Mouse (Mus musculus) heart, embryonic 11.5 days (tissue): ENCODE results near the gene Trappc6a. TPM values are rescaled to one million over a fixed set of nuclear protein-coding genes. Genes with fewer than 3 reads are reported as not detected.
"Not testable (repeated sequence)": the region's sequence is repeated elsewhere in the genome, so short reads cannot be mapped to it uniquely, and the experiment has no call there.

Experiments
- ATAC-seq: fragments of 200-750 bp; cut with Nextera tagmentation; replicated peaks from 2 replicates; pipeline ENCODE4 v1.8.0; 2017; ENCODE audit warnings: moderate library complexity; ENCODE audit not compliant: insufficient number of reproducible peaks, low FRiP score, low TSS enrichment
- H3K27ac ChIP-seq: fragments of 300-500 bp; sonication (generic); 2 replicates; pipeline ENCODE4 v1.5.1; 2014; ENCODE audit warnings: mild to moderate bottlenecking, low read depth, low read length
- H3K27me3 ChIP-seq: fragments of 300-500 bp; sonication (generic); 2 replicates; pipeline ENCODE4 v1.6.1; 2014; ENCODE audit warnings: mild to moderate bottlenecking, low read length, mixed read lengths; ENCODE audit not compliant: control insufficient read depth, insufficient read depth
- H3K36me3 ChIP-seq: fragments of 300-500 bp; sonication (generic); 2 replicates; pipeline ENCODE4 v1.6.1; 2014; ENCODE audit warnings: mild to moderate bottlenecking, low read length, moderate library complexity, mixed read lengths; ENCODE audit not compliant: control insufficient read depth, insufficient read depth
- H3K4me1 ChIP-seq: fragments of 300-500 bp; sonication (generic); 2 replicates; pipeline ENCODE4 v1.6.1; 2014; ENCODE audit warnings: low read length; ENCODE audit not compliant: control insufficient read depth, insufficient read depth
- H3K4me2 ChIP-seq: fragments of 300-500 bp; sonication (generic); 2 replicates; pipeline ENCODE4 v1.6.1; 2014; ENCODE audit warnings: mild to moderate bottlenecking, moderate library complexity
- H3K4me3 ChIP-seq: fragments of 300-500 bp; sonication (generic); 2 replicates; pipeline ENCODE4 v1.5.1; 2014; ENCODE audit warnings: low read depth, low read length
- H3K9ac ChIP-seq: fragments of 300-500 bp; sonication (generic); 2 replicates; pipeline ENCODE4 v1.6.1; 2014; ENCODE audit warnings: mild to moderate bottlenecking, low read depth, low read length, moderate library complexity
- H3K9me3 ChIP-seq: fragments of 300-500 bp; sonication (generic); replicated peaks from 2 replicates; pipeline ENCODE4 v1.6.1; 2016; ENCODE audit warnings: low read length; ENCODE audit not compliant: control insufficient read depth
- WGBS: fragments of 180-500 bp; shearing (Covaris S2); extraction: QIAGEN DNeasy Blood & Tissue Kit; methylation state at CpG from one replicate; pipeline ENCODE4 v1.1.7; 2014; ENCODE audit not compliant: insufficient replicate concordance; 5-methylcytosine and 5-hydroxymethylcytosine counted together
- polyA plus RNA-seq: library from polyadenylated mRNA; unstranded; fragments of >200 nt; fragmentation: Nextera tagmentation; extraction: Ambion mirVana; gene quantifications from 2 replicates; pipeline ENCODE4 v1.2.1, GENCODE M21; 2014

The Trappc6a gene
- polyA plus RNA-seq, 1 experiment from 2014 or later: 77.0 TPM

- Histone ChIP-seq H3K36me3 (0 out of 2 replicates have a peak, but pooled peaks cover 3% of the 10 kb centered on the region), H3K4me1 (peaks cover 7% of the 10 kb centered on the region; the same call in 1 of the 2 replicates), H3K27me3 (no peaks in the 10 kb centered on the region), H3K9ac (peak overlapping the region; percentile 94), H3K4me2 (peak overlapping the region; percentile 99), H3K9me3 (no peaks in the 10 kb centered on the region), H3K4me3 (peak overlapping the region; percentile 83), H3K27ac (peak overlapping the region; percentile 6; the same call in 1 of the 2 replicates)
- WGBS: 4% methylated on average over 18 of the region's 18 CpGs
- ATAC-seq: no peak
Observed at GRCm38 (mm10) chr7:19507612-19507981, 598 bp upstream of the Trappc6a start.

- Histone ChIP-seq H3K9ac (peak overlapping the region; percentile 94), H3K27me3 (no peaks in the 10 kb centered on the region), H3K4me1 (peaks cover 7% of the 10 kb centered on the region; the same call in 1 of the 2 replicates), H3K36me3 (0 out of 2 replicates have a peak, but pooled peaks cover 3% of the 10 kb centered on the region), H3K27ac (peak overlapping the region; percentile 89), H3K4me2 (peak overlapping the region; percentile 99), H3K4me3 (peak overlapping the region; percentile 83), H3K9me3 (no peaks in the 10 kb centered on the region)
- ATAC-seq: no peak
- 5% methylated on average over 15 of the region's 15 CpGs for WGBS
Observed at GRCm38 (mm10) chr7:19508924-19509568, 851 bp downstream of the Trappc6a start.

GRCm38 (mm10) chr7:19509786-19510185, 1.6 kb downstream of the Trappc6a start:
- no peaks in the 10 kb centered on the region for H3K9me3 ChIP-seq
- H3K36me3 ChIP-seq: 0 out of 2 replicates have a peak, but pooled peaks cover 3% of the 10 kb centered on the region
- no peak overlapping the region; the same call in 1 of the 2 replicates for H3K9ac ChIP-seq
- peak overlapping the region; percentile 89 for H3K27ac ChIP-seq
- no peak for ATAC-seq
- 92% methylated on average over 7 of the region's 7 CpGs for WGBS
- H3K4me1 ChIP-seq: peaks cover 7% of the 10 kb centered on the region; the same call in 1 of the 2 replicates
- no peaks in the 10 kb centered on the region for H3K27me3 ChIP-seq
- H3K4me2 ChIP-seq: peak overlapping the region; percentile 99
- H3K4me3 ChIP-seq: peak overlapping the region; percentile 83; the same call in 1 of the 2 replicates

- H3K27me3 ChIP-seq, H3K27ac ChIP-seq, H3K4me1 ChIP-seq, H3K4me3 ChIP-seq, H3K4me2 ChIP-seq, H3K9ac ChIP-seq, ATAC-seq, H3K36me3 ChIP-seq, H3K9me3 ChIP-seq: not testable (repeated sequence)
- WGBS: 83% methylated on average over 6 of the region's 7 CpGs
Observed at GRCm38 (mm10) chr7:19511934-19512333, 3.7 kb downstream of the Trappc6a start.

- ATAC-seq: no peak
- Histone ChIP-seq H3K4me2 (no peak overlapping the region), H3K27ac (no peak overlapping the region), H3K9ac (no peak overlapping the region), H3K4me3 (no peak overlapping the region), H3K27me3 (peaks cover 14% of the 10 kb centered on the region), H3K4me1 (peaks cover 7% of the 10 kb centered on the region; the same call in 1 of the 2 replicates), H3K9me3 (no peaks in the 10 kb centered on the region), H3K36me3 (0 out of 2 replicates have a peak, but pooled peaks cover 3% of the 10 kb centered on the region)
- WGBS: 69% methylated on average over 6 of the region's 6 CpGs
Observed at GRCm38 (mm10) chr7:19512353-19512752, 4.2 kb downstream of the Trappc6a start.

GRCm38 (mm10) chr7:19517652-19518365, 9.6 kb downstream of the Trappc6a start, which contains the start of gene Nkpd1:
TSS of gene Nkpd1 (plus strand) at chr7:19517838.
- H3K9me3 ChIP-seq: no peaks in the 10 kb centered on the region
- H3K4me2 ChIP-seq: peak within 1 kb of the TSS; percentile 51
- peak within 1 kb of the TSS; percentile 50; the same call in 1 of the 2 replicates for H3K9ac ChIP-seq
- peaks cover 13% of the 10 kb centered on the region for H3K4me1 ChIP-seq
- H3K36me3 ChIP-seq: no peaks in the 10 kb centered on the region
- no peak within 1 kb of the TSS for H3K27ac ChIP-seq
- H3K27me3 ChIP-seq: peaks cover 66% of the 10 kb centered on the region
- 7% methylated on average over 22 of the region's 29 CpGs for WGBS
- ATAC-seq: no peak
- no peak within 1 kb of the TSS for H3K4me3 ChIP-seq

GRCm38 (mm10) chr7:19520032-19520431, 11.8 kb downstream of the Trappc6a start:
- H3K4me3 ChIP-seq: peak overlapping the region; percentile 37
- ATAC-seq: no peak
- peaks cover 26% of the 10 kb centered on the region for H3K4me1 ChIP-seq
- H3K27me3 ChIP-seq: peaks cover 89% of the 10 kb centered on the region
- no peak overlapping the region for H3K27ac ChIP-seq
- no peaks in the 10 kb centered on the region for H3K9me3 ChIP-seq
- H3K9ac ChIP-seq: peak overlapping the region; percentile 61; the same call in 1 of the 2 replicates
- peak overlapping the region; percentile 72 for H3K4me2 ChIP-seq
- 5% methylated on average over 22 of the region's 23 CpGs for WGBS
- no peaks in the 10 kb centered on the region for H3K36me3 ChIP-seq

- no peak overlapping the region for H3K27ac ChIP-seq
- no peaks in the 10 kb centered on the region for H3K9me3 ChIP-seq
- 14% methylated on average over 70 of the region's 72 CpGs for WGBS
- peak overlapping the region; percentile 82 for H3K4me2 ChIP-seq
- H3K4me1 ChIP-seq: peaks cover 22% of the 10 kb centered on the region
- peak overlapping the region; percentile 44 for H3K4me3 ChIP-seq
- peaks cover 74% of the 10 kb centered on the region for H3K27me3 ChIP-seq
- ATAC-seq: no peak
- H3K36me3 ChIP-seq: no peaks in the 10 kb centered on the region
- no peak overlapping the region for H3K9ac ChIP-seq
Observed at GRCm38 (mm10) chr7:19523017-19523756, 15.0 kb downstream of the Trappc6a start.
